Mouse (Mus musculus): ENCODE measurements around the gene Gm20388.

Gm20388 gene

DNA sequence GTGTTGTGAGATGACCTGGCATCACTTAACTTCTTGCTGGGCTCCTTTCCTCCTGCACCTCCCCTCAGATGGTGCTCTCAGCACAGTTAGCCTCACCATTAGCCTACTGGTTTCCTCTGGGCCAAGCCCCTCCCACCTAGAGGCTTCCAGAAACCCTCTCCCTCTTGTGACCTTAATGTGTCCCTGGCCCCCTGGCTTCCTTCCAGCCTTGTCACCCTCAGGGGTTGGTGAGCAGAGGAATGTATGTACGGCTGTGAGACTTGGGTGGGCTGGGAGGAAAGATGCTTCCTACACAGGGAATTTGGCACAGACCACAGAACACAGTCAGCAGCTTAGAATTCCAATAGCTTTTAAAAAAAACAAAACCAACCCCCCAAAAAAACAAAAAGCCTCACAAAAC, 1970.2 kb downstream of the Gm20388 start:
- no peak for DNase-seq

DNA sequence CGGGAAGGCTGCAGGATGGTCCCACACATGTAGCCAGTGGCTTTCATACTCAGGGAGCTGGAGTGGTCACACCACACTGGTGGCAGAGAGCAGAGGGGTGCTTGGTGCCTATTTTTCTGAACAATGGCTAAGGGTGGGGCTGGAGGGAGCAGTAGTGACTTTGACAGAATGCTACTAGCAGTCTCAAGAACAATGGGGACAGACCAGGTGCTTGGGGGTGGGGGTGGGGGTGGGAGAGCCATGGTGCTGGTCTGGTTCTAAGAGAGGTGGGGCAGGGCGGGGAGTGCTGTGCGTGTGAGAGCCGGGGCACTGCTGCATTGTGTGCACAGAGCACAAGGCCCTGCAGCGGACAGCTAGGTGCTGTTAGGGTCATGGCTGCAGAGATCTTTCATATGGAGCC, 1971.3 kb downstream of the Gm20388 start:
- DNase-seq: no peak

DNA sequence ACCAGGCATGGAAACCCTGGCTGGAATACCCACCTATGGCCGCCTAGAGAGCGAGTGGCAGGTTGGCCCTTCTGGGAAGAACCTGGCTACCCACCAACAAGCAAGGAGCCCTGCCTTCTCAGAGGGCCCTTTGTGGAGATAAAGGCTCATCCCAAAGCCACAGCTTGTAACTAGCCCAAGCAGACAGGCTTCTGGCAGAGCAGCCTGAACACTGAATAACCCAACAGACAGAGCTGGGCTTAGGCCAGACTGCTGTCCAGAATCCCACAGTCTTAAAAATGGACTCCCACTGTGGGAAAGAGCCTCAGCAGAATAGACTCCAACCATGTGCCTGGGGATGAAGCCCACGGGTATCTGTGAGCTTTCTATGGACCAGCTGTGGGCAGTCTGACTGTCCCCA, 1973.5 kb downstream of the Gm20388 start:
- DNase-seq: no peak

DNA sequence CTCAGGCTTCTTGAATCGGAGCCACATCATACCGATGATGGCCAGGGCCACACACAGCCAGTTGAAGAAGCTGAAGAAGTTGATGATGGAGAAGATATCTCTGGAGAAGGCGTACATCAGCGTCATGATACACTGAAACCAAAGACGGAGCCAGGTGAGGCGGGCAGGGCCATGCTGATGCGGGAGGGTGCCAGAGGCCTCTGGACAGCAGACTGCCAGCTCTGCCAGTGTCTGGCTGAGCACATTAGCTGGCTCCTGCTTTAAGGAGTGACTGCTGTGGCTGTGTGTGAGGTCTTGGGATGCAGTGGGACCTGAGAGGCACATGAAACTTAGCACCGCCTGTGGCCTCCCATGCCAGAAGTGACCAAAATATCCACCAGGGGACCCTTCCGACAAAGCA, 1974.4 kb downstream of the Gm20388 start:
- DNase-seq: no peak

DNA sequence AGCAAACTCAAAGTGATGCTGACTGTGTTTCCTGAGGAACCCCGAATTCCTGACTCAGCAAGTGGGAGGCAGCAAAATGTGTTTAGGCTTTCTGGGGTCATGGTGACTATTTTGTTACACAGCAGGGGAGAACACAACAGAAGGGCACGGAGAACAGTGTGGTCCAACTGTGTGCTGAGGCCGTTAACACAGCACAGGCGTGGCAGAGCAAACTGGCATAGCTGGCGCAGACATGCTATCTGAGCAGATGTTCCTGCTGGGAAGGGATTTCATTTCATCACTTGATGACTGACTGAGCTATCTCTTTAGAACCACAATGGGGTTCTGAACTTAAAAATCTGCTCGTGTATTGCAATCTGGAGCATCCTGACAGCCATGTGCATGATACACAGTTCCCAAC, 1974.8 kb downstream of the Gm20388 start:
- no peak for DNase-seq

DNA sequence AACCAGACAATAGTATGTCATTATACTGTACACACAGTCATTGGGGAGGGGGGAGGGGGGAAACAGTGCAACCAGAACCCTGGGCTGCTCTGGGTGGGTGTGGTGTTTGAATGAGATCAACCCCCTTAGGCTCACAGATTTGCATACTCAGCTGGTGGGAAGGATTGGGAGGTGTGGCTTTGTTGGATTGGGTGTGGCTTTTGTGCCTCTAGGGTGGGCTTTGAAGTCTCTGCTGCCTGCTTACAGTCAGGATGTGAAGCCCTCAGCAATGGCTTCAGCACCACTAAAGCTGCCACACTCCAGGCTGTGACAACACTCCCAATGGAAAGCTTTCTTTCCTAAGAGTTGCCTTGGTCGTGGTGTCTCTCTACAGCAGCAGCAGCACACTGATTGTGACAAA, 1976.9 kb downstream of the Gm20388 start:
- no peak for DNase-seq

DNA sequence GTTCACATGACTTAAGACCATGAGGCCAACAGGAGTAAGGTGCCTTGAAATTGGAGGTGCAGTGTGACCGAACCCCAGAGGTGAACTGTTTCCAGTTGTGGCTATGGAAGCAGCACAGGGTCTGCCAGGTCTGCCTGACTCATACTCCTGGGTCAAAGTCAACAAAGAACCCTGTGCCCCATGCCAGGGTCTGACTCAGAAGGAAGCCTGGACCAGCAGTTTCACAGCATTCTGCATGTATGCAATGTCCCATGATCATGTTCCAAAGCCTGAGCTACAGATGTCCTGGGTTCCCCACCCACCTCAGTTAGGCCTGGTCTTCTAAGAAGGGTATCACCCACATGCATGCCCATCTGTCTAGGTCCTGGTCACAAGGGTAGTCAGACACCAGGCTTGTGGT, 1978.7 kb downstream of the Gm20388 start:
- DNase-seq: no peak

DNA sequence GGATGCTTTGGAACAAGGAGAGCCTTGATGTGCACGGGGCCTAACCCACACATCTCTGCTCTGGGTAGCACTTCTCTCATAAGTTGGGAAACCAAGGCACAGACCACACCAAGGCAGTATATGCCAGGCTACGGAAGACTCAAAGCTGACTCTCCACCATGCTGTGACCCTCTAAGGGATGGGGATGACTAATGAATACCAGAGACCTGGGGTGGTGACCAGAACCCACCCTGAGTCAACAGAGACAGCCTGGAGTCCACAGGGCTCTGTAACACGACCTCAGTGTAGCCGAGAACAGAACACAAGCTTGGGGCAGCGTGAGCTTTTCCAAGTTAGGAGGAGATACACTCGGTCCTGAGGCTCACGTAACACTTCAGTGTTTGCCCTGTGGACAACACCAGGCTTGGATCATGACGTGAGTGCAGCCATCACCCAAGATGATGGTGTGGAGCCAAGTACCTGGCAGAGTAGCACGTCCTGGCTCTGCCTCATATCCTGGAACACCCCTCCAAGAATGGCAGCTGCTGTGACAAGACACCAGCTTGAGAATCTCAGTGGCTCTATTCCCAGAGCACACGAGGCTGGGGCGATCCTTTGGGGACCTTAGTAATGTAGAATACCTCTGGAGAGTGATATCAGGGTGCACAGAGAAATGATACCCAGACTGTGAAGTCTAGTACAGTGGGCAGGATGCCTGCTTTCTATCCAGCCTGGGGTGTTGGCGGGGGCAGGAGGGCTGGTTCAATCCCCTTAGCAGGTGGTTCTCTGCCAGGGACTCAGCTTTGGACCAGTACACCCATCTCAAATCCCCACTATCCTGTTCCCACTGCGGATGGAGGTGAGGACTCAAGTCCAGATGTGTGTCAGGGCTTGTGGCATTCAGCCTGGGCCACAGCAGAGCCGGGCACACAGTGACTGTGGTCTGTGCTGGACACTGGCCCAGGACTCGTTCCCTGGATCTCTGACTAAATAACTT, 1979.5 kb downstream of the Gm20388 start:
- no peak for DNase-seq

DNA sequence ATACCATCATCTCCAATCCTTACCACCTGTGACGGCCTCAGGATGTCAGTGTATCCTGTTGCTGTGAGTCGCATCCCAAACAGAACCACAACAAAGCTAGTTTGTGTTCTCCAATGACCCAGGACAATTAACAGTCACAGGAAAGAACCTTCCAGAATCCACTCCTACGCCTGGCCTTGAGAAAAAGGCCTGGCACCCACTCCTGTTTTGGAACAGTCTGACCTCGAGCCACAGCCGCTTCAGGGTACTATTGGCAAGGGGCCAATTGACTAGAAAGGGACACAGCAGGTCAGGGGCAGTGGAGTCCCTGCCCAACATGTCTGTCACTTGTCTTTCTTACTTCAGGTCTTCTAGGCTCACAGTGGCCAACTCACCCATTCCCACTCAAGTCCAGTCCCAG, 1982.2 kb downstream of the Gm20388 start:
- DNase-seq: no peak

DNA sequence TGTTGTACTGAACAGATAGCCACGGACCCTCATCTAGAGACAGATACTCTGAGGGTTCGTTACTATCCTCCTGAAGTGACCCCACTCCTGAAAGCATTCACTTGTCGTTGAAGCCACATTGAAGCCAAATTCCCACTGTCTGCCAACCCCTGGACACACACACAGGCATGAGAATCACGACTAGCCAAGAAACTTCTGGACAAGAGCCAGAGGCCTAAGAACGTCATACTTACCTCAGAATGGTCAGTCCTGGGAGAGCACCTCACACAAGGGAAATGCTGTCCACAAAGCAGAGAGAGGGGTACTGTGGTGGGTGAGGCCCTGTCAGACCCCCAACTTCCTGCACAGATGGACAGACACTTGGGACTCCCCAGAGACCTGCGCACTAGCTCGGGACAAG, 1985.3 kb downstream of the Gm20388 start:
- no peak for DNase-seq

DNA sequence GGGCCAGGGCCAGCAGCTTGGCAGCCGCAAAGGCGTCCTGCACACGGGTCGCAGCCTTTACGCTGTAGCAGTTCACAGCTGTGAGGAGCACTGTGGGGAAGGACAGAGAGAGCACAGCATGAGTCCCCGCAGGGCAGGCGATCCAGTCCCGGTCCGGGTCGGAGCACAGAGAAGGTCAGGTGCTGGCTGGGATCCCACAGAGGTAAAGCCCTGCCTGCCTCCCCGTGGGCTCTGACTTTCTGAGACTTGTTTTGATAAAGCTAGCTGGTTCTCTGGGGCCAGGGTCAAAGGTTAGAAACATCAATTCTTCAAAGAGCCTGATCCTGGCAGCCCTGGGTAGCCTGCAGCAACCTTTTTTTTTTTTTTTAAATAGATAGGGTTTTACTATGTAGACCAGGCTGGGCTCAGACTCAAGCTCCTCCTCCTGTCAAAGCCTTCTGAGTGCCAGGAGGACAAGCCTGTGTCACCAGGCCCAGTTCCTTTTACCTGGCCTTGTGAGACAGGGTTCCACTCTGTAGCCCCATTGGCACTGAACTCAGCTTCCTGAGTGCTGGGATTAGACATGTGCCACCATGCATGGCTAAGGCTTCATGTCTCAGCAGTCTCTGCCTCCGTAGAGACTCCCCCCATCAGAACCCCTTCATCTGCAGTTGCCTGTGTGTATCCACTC, 1986.0 kb downstream of the Gm20388 start:
- DNase-seq: no peak

DNA sequence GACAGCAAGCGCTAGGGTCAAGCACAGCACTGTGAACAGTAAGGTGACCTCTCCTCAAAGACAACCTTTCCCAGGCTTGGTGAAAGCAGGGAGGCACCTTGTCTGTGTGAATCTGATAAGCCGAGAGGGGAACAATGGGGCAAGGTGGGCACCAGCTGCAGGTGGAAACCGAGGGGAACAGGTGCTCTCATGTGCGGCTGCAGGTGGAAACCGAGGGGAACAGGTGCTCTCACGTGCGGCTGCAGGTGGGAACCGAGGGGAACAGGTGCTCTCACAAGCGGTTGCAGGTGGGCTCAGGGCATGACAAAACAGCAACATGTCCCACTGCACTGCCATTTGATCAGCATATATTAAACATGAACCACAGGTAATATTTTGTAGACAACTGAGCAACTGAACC, 1986.6 kb downstream of the Gm20388 start:
- DNase-seq: no peak

DNA sequence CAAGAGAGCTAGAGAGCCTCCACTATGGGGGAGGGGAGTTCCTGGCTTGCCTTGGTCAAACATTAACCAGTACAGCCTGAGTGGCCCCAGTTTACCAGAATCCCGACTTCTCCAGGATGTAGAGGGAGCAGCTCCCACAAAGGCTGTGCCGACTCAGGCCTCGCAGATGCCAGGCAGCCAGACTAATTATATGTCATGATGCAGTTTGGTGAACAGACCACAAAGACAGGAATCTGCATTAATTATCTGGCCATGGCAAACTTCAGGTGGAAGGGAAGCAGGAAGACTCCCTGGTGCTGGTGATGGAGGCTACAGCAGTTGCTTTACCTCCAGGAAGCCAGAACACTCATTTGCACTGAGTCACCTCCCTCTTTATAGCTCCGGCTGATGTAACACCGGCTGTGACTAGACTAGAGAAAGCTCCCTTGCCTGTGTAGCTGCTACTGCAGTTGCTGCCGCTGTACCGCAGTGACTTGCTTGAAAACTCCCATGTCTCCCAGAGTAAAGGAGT, 1987.3 kb downstream of the Gm20388 start:
- no peak for DNase-seq

DNA sequence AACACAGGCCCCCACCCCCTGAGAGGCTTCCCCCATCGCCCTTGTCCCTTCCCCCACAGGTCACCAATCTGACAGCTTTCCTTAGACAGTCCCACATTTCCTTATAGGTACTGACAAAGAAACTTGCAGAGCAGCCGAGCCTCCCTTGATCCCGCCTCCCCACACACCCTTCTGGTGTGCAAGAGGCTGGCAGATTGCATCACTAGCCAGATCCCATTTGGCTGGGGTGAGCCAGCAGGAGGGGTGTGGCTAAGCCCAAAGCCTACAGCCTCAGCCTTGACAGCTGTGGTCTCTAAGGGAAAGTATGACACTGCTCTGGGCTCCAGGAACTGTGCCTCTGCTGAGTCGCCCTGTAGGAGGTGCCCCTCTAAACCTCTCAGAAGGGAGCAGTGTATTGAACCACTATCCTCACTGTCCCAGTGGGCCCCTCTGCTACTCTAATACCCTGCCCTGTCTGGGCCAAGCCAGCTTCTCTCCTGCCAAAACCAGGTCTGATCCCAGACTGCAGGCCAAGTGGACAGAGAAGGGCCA, 1987.8 kb downstream of the Gm20388 start:
- DNase-seq: peak; percentile 20 to 37

DNA sequence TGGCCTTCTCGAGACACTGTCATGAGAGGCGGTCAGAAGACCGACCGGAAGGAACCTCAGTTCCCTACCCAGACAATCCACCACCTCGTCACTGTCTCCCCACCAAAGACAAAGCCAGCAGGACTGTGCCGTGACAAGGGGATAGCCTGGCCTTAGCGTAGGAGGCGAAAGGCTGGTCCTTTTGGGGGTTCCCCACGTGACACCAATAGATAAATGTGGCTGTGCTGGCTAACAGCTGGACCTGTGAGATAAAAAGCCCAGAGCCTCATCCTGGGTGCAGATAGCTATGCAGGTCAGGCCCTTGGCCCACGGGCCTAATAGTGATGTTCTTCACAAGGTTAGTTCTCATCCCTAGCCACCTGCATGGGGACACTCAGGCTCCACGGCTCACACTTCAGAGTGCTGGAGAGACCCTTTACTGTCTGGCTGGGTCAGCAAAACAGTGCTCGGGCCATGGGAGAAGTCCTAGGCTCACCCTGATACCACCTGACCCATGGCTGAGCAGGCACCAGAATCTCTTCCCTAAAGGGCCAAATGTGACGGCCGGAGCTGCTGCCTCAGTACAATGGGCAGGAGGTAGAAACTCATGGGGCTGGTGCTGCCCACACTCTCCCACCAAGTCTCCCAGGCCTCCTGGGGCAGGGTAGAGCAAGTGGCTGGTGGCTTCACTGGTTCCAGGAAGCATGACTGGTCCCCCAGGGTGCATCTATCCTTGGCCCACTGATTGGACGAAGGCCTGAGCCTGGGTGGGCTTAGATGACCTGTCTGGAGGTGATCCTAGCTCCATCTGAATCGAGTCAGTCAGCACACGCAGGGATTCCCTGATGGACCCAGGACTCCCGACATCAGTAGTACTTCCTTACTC, 1988.8 kb downstream of the Gm20388 start:
- DNase-seq: no peak

DNA sequence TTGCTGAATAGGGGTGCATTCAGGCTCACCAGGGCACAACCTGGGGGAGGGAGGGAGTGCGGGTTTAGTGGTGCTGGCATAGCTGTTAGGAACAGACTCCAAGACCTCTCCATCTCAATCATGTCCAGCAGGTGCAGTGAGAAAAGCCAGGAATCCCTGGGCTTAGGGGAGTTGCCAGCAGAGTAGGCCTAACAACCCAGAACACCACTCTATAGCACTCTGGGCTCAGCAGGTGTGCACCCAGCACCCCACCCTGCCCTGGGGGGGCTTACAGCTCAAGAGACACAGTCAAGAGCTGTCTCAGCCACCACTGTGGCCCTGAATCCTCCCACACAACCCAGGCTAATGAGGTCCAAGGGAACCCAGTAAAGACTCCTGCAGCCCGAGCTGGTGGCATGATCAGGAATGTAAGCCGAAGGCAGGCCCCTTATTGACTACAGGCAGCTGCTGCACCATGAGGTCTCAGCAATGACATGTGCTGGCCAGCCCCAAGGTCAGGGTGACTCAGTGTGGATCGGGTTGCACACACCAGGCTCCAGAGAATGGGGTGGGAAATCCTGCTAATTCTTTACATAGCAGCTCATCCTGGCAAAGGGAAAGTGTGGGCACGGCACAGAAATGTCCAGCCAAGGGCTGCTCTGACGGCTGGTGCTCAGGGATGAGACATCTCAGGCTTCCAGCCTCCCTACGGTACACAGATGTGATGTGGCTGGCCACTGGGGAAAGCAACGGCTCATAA, 1991.0 kb downstream of the Gm20388 start:
- no peak for DNase-seq

DNA sequence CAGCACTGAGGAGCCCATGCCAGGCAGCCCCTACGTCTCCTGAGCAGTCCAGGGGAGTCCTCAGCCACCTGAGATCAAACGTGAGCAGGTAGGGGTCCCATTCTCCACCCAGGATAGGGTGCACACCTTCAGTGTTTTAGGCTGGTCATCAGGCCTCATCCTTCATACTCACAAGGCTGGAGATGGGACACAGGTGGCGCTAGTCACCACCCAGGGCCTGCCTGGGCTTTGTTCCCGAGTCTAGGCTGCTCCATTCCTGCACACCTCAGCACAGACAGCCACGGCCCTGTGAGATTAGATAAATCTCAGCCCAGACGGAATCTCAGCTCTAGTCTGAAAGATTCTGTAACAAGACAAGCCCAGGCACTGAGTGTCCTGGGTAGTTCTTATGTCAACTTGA, 1993.3 kb downstream of the Gm20388 start:
- no peak for DNase-seq

DNA sequence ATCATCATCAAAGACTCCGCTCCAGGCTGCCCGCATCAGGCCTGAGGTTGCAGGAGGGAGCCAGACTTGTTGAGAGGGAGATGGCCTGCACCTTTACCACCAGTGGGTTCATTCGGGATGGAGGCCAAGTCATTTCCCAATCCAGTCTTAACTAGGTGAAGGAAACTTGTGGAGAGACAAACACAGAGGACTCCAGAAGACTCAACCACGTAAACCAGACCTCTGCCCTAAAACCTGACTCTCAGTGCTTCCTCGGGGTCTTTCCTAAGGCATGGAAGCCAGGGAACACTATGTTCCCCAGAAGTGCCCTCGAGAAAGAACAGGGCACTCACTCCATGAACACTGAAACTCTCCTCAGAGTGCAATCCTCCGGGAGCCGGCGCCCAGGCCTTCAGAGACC, 1994.4 kb downstream of the Gm20388 start:
- no peak for DNase-seq

DNA sequence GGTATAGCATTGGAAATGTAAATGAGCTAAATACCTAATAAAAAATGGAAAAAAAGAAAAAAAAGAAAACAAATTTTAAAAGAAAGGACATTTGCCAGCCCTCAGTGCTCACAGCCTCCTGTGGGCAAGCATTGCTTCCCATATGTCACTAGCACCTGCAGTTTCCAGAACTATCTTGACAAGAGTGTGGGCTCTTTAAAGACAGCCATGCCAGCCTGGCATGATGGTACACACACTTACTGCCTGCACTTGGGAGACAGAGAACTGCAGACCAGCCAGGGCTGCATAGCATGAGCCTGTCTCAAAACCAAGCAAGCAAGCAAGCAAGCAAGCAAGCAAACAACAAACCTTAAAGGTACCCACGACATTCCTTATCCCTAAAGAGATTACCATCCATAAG, 1994.8 kb downstream of the Gm20388 start:
- DNase-seq: no peak

DNA sequence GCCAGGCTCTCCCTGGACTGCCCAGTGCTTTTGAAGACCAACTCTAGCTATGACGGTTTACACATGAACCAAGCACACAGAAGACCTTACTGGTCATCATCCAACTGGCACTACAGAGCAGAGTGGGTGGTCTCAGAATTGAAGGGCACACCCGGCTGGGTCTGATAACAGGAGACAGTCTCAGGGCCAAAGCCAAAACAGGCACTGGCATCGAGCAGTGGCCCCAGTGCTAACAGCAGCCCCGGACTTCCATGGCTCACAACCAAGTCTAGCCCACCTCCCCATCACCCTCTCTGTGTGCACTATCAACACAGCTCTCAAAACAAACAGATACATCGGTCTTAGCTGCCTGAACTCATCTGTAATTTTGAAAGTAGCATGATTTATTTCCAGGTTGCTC, 1995.2 kb downstream of the Gm20388 start:
- DNase-seq: no peak

DNA sequence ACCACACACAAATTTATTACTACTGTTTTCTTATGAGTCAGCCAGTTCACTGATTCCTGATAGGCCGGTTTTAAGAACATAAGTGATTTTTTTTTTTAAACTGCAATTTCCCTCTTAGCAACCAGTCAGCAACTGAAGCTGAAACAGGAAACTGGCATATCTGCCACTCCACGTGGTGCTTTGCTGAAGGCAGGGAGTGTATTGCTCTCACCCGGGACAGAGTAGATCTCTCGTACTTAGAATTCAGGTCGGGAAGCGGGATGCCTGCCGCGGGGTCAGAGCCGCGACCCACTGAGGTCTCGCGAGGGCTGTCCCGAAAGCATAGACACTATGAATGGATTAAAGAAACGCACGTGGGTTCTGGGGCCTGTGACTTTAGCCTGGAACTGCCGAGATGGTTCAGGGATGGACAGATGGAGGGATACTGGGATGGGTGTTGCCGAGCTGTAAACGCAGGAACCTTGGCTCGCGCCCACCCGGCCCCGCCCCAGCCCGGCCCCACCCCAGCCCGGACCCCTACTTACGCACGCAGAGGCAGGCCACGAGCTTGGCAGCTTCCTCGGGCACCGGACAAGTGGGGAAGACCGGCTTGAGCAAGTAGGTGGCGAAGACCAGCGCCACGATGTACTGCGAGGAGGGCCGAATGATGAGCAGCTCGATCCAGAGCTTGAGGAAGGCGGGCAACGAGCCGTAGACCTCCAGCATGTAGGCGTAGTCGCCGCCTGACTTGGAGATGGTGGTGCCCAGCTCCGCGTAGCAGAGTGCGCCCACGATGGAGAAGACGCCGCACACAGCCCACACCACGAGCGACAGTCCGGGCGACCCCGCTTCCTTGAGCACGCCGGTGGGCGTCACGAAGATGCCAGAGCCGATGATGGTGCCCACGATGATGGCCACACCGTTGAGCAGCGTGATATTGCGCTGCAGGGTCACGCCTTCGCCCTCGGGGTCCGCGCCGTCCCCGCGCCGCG, 1996.2 kb downstream of the Gm20388 start:
- peak in 1 of 2 experiments; percentile 21 for DNase-seq
